Mouse (Mus musculus): ENCODE data around the gene Ttll5. TPM values are rescaled to one million over a fixed set of nuclear protein-coding genes. Genes with fewer than 3 reads are reported as not detected.

Ttll5 gene
- 1 to 10 TPM; 5.8 to 7.3 TPM for total RNA-seq (2021)
- long read RNA-seq, experiment 1, partial matches to known transcripts = 1 of 2 reads
- long read RNA-seq, experiment 1, other reads (novel, unspliced or antisense) = 1 of 2 reads
- long read RNA-seq, experiment 2, partial matches to known transcripts = 1 of 2 reads
- long read RNA-seq, experiment 2, other reads (novel, unspliced or antisense) = 1 of 2 reads

- peak; percentile 93 for DNase-seq
Measured at GRCm38 (mm10) chr12:85824438-85825264, at the start of gene Ttll5, which contains the start of gene Erg28. TSS of gene Ttll5 (plus strand) at chr12:85824659. TSS of gene Erg28 (minus strand) at chr12:85824550.

DNA sequence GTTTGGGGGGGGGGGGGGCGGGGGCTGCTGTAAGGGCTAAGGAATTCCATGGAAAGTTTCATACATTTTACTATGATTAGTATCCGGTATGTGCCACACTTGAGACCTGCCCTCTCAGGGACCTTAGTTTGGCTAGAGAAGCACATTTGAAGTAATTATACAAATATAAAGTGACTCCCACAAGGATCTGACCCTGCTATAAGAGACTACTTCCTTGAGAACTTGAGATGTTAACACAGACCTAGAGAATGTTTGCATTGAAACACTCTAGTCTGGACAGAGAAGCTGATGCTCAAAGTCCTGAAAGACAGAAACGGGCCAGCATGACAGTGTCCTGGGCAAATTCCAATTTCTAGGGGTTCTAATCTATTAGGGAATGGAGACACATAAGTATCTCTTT is 45.5 kb upstream of the Ttll5 start:
- no peak for DNase-seq

DNA sequence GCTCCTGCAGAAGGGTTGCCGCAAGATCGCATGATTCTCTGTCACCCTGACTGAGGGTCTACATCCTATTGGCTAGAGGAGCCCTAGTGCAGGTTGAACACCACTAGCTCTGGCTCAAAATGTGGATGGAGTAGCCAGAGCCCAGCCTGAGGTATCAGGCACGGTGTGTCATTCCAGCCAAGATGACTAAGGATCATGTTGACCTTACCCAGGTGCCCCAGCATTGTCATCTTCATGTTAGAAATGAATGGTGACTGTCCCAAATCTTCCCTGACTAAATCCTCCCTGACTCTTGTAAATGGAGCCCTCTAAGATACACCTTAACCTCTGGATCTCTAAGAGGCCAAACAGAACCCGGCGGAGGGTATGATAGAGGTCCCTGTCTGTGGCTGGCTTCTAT is 44.8 kb upstream of the Ttll5 start:
- DNase-seq = no peak

- DNase-seq = no peak
Measured at GRCm38 (mm10) chr12:85781606-85782005, 42.9 kb upstream of the Ttll5 start.

DNA sequence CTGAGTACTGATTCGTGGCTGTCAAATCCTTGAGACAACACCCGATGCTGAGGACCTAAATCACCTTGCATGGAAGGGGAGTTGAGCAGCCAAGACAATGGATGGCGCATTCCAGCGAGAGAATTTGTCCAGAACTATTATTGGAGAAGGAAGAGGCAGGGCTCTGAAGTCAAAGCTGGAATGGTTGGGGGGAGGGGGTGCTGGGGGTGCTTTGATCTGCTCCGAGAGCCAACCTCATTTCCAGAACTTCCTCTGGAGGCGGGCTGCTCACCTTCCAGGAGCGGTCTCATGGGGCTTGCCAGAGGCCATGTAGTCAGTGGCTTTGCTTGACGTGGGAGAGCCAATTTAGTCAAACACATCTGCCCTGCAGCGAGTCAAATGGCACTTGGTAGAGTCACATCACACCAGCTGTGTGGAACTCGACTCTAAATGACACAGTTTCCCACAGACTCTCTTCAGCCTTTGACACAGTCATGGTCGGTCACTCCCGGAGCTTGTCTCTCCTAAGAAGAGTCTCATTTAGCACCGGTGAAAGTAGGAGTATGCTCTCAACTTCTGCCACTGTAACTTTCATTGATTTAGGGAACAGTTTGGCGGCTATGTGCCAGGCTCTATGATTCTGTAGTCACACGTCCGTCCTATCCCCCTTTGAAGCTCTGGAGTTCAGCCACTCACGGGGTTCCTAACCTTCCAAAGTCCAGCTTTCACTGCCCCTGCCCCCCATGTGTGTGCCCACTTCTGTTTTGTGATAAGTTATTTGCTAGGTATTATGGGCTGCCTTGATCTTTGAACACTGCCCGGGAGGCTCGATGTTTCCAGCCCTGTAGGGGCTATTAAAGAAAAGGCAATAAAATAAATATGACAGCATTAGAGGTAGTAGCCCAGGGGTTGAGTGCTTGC is 39.3 kb upstream of the Ttll5 start:
- peak; percentile 36 for DNase-seq

GRCm38 (mm10) chr12:85792158-85792557 is 32.3 kb upstream of the Ttll5 start:
- DNase-seq = no peak

DNA sequence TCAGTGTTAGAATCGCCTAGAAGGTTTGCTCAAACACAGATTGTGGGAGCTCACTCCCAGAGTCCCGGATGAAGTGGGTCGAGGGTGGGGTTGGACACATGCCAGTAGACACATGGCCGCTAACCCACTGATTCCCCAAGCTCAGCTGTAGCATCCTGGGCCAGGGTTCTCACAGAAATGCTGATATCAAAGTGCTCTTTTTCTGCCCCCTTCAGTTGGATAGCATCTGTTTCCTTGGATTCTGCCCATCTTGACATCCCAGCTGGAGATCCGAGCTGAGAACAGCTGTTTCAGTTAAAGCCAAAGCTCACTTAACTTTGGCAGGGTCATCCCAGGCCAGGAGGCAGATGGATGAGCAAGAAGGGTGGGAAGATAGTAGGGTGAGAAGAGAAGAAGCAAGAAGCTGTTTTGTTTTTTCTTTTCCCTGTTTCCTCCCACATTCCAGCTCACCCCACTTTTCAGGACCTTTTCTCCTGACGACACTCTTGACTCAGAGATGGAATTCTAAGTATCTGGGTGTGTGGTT is 31.6 kb upstream of the Ttll5 start:
- DNase-seq = peak; percentile 62

- DNase-seq = no peak
Measured at GRCm38 (mm10) chr12:85794094-85794493, 30.4 kb upstream of the Ttll5 start.

- no peak for DNase-seq
Measured at GRCm38 (mm10) chr12:85795551-85795950, 28.9 kb upstream of the Ttll5 start.

- DNase-seq = peak; percentile 46
Measured at GRCm38 (mm10) chr12:85800031-85800430, 24.4 kb upstream of the Ttll5 start.

GRCm38 (mm10) chr12:85809726-85810125 is 14.7 kb upstream of the Ttll5 start:
- DNase-seq = no peak

- no peak for DNase-seq
Measured at GRCm38 (mm10) chr12:85810959-85811358, 13.5 kb upstream of the Ttll5 start.

- no peak for DNase-seq
Measured at GRCm38 (mm10) chr12:85811676-85812075, 12.8 kb upstream of the Ttll5 start.

DNA sequence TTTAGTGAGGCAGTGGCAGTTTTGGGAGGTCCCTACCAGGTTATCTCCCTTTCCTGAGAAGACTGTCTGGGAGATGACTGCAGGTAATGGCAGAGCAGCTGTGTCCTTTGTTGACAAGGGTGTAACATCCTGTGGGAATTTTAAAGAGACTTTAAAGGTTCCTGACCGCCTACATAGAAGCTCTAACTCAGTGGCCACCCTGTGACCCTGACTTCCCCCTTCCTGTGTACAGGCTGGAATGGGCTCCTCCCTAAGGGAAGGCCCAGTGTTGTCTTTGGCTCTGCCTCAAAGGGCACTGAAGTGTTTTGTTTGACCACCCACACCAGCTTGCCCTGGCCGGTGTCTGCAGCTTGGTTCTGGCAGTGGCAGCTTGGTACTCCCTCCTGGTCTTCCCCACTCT is 10.9 kb upstream of the Ttll5 start:
- DNase-seq = peak; percentile 38

DNA sequence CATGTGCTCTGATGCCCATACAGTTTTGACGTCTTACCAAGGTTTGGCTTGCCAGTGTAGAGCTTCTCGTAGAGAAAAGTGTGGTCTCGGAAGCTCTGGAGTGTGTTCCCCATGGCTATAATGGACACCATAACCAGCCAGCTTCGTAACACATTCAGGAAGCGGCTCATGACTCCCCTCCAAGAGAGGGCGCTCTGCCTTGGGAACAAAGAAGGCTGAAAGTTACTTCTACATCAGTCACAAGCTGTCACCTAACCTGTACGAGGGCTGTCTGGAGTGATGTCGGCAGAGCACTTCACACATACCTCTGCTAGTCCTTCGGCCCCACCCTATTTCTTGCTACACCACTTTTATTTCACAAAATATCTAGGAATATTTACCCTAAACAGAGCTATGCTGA is 2.4 kb upstream of the Ttll5 start:
- no peak for DNase-seq

- DNase-seq = no peak
Measured at GRCm38 (mm10) chr12:85825361-85825760, 902 bp downstream of the Ttll5 start.

- no peak for DNase-seq
Measured at GRCm38 (mm10) chr12:85825822-85826221, 1.4 kb downstream of the Ttll5 start.

DNA sequence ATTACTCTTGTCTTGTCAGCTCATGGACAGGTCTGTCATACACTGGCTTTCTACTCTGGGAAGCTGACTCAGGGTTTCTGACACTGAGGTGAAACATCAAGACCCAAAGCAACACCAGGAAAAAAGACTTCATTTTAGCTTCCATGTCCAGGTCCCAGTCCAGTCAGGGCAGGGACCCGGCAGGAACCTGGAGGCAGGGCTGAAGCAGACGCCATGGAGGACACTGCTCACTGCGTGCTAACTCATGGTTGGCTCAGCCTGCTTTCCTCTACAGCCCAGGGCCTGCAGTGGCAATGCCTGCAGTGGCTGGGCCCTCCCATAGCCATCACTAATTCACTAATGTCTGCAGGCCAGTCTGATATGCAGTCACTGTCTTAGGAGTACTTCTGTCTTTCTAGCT is 4.4 kb downstream of the Ttll5 start:
- DNase-seq = no peak

- no peak for DNase-seq
Measured at GRCm38 (mm10) chr12:85829866-85830265, 5.4 kb downstream of the Ttll5 start.

- DNase-seq = no peak
Measured at GRCm38 (mm10) chr12:85830691-85831090, 6.2 kb downstream of the Ttll5 start.

DNA sequence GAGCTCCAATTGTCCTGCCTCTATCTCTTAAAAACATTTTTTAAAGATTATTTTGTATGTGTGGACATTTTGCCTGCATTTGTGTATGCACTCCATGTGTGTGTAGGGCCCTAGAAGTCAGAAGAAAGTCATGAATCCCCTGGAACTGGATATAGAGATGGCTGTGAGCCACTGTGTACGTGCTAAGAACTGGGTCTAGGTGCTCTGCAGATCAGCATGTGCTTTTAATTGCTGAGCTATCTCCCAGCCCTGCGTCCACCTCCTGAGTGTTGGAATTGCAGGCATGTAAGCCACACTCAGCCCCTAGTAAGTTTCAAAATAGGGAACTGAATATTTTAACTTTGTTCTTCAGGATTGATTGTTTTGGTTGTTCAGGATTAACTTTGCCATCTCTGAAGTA is 10.1 kb downstream of the Ttll5 start:
- DNase-seq = no peak

DNA sequence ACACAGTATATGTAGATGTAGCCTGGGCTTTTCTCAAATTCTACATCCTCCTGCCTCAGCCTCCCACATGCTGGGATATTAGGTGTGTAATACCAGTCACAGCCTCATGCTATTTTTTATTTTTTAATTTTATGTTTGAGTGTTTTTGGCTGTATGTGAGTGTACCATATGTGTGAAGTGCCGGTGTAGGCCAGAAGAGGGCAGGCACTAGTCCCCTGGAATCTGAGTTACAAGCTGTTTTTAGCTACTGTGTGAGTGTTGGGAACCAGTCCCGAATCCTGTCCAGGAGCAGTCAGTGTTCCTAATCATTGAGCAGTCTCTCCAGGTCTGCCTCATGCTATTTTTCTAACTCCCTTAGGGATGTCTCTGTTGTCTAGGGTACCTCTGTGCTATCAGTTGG is 13.3 kb downstream of the Ttll5 start:
- DNase-seq = no peak
